Mouse (Mus musculus): ENCODE measurements around the gene Srcin1. TPM values are rescaled to one million over a fixed set of nuclear protein-coding genes. Genes with fewer than 3 reads are reported as not detected.

Gene Srcin1
- polyA plus RNA-seq, 1 experiment from 2014 or later: 2.2 TPM

DNA sequence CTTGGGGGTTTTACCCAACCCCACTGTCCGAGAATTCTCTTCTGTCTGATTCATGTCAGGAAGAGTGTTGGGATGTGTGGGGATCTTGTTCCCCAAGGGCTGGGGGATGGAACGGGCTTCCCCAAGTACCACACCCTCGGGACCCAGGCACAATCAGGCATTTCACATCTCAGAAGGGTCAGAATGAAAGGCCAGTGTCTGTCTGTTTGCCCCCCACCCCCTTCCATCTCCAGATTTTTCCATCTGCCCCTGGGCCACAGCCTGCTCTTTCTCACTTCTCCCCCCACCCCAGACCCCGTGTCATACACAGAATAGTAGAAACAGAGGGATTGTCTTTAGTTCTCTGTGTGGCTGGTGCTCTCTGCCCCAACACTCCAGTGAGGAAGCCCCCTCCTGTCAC, 32.9 kb upstream of the Srcin1 start:
- H3K27ac ChIP-seq (ENCODE audit: low read depth, low read length): no peak overlapping the region
- no peaks in the 10 kb centered on the region for H3K4me1 ChIP-seq (ENCODE audit: control insufficient read depth, insufficient read depth, low read length)
- DNase-seq (ENCODE audit: low spot score, missing footprints) (no peak), ATAC-seq (ENCODE audit: low FRiP score) (no peak)
- no peak overlapping the region for H3K4me2 ChIP-seq
- H3K9me3 ChIP-seq (ENCODE audit: control insufficient read depth, low read length): no peaks in the 10 kb centered on the region
- H3K9ac ChIP-seq (ENCODE audit: low read length): no peak overlapping the region
- H3K27me3 ChIP-seq (ENCODE audit: control insufficient read depth, insufficient read depth, low read length): no peaks in the 10 kb centered on the region
- no peaks in the 10 kb centered on the region for H3K36me3 ChIP-seq (ENCODE audit: control insufficient read depth, insufficient read depth, low read length)
- 65% methylated on average over 4 of the region's 4 CpGs for WGBS
- no peak overlapping the region for H3K4me3 ChIP-seq (ENCODE audit: low read depth, low read length)

DNA sequence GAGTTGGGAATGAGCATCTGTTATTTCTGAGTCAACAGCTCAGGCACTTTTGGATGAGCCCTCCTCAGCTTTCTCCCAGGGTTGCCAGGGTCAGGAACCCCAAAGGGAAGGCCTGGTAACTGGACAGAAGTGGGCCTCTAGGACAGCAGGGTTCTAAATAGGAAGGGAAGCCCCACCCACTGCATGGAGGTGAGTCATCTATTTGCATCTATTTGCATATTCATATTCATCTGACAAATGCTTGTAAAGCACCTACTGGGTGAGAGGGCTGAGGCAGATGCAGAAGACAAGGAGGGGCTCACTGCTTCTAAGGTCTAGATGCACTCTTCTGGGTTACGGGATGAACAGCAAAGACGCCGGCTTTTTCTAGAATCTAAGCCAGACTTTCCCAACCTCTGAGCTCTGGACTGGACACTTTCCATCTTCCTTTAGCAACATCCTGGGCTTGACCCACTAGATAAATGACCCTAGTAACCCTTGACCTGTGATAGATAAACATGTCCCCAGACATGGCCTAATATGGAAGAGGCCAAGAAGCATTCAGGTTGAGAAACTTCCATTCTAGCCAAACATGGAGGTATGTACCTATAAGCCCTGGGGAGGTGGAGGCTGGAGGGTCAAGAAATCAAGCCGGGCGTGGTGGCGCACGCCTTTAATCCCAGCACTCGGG, 31.2 kb upstream of the Srcin1 start:
- no peaks in the 10 kb centered on the region for H3K9me3 ChIP-seq (ENCODE audit: control insufficient read depth, low read length)
- H3K27me3 ChIP-seq (ENCODE audit: control insufficient read depth, insufficient read depth, low read length): no peaks in the 10 kb centered on the region
- ATAC-seq (ENCODE audit: low FRiP score) (no peak), DNase-seq (ENCODE audit: low spot score, missing footprints) (no peak)
- no peak overlapping the region for H3K9ac ChIP-seq (ENCODE audit: low read length)
- H3K27ac ChIP-seq (ENCODE audit: low read depth, low read length): no peak overlapping the region
- WGBS: 97% methylated on average over 8 of the region's 8 CpGs
- peaks cover 3% of the 10 kb centered on the region; the same call in 1 of the 2 replicates for H3K4me1 ChIP-seq (ENCODE audit: control insufficient read depth, insufficient read depth, low read length)
- H3K36me3 ChIP-seq (ENCODE audit: control insufficient read depth, insufficient read depth, low read length): no peaks in the 10 kb centered on the region
- no peak overlapping the region for H3K4me2 ChIP-seq
- H3K4me3 ChIP-seq (ENCODE audit: low read depth, low read length): no peak overlapping the region

DNA sequence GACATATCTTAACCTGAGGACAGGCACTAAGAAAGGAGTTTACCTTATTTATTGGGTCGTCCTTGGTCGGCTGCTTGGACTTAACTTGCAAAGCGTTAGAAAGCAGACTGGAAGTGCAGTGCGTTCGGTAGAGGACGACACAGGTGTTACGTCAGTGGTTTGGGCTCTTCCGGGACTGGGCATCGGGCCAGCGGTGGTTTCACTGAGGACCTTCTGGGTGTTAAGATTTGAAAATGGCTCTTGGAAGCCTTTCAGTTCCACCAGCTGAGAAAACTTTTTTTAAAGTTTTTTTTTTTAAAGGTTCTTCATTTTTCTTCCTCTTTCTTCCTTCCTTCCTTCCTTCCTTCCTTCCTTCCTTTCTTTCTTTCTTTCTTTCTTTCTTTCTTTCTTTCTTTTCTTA, 27.9 kb upstream of the Srcin1 start:
- Histone ChIP-seq H3K9me3 (ENCODE audit: control insufficient read depth, low read length) (no peaks in the 10 kb centered on the region), H3K4me1 (ENCODE audit: control insufficient read depth, insufficient read depth, low read length) (peaks cover 5% of the 10 kb centered on the region; the same call in 1 of the 2 replicates), H3K27ac (ENCODE audit: low read depth, low read length) (no peak overlapping the region), H3K27me3 (ENCODE audit: control insufficient read depth, insufficient read depth, low read length) (no peaks in the 10 kb centered on the region), H3K9ac (ENCODE audit: low read length) (no peak overlapping the region), H3K36me3 (ENCODE audit: control insufficient read depth, insufficient read depth, low read length) (no peaks in the 10 kb centered on the region), H3K4me3 (ENCODE audit: low read depth, low read length) (no peak overlapping the region), H3K4me2 (no peak overlapping the region)
- ATAC-seq (ENCODE audit: low FRiP score) (no peak), DNase-seq (ENCODE audit: low spot score, missing footprints) (no peak)
- 82% methylated on average over 10 of the region's 10 CpGs for WGBS

DNA sequence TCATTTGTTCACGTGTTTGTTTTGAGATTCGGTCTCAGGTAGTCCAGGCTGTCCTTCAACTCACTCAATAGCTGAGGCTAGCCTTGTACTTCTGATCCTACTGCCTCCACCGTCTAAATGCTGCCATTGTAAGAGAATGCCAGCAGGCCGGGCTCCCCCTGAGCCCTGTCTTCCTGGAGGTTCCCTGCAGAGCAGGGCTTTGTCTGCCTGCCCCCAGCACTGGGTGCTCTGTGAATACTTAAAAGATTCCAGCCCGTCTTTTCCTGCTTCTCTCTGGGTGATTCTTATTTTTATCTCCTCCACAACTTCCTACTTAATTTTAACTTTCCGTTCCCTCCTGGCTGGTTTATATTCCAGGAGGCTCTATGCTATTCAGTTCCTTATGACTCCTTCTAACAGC, 26.2 kb upstream of the Srcin1 start:
- Histone ChIP-seq H3K4me1 (ENCODE audit: control insufficient read depth, insufficient read depth, low read length) (peaks cover 5% of the 10 kb centered on the region; the same call in 1 of the 2 replicates), H3K36me3 (ENCODE audit: control insufficient read depth, insufficient read depth, low read length) (no peaks in the 10 kb centered on the region), H3K4me2 (no peak overlapping the region), H3K27me3 (ENCODE audit: control insufficient read depth, insufficient read depth, low read length) (no peaks in the 10 kb centered on the region), H3K9me3 (ENCODE audit: control insufficient read depth, low read length) (no peaks in the 10 kb centered on the region), H3K9ac (ENCODE audit: low read length) (no peak overlapping the region), H3K4me3 (ENCODE audit: low read depth, low read length) (no peak overlapping the region), H3K27ac (ENCODE audit: low read depth, low read length) (no peak overlapping the region)
- ATAC-seq (ENCODE audit: low FRiP score) (no peak), DNase-seq (ENCODE audit: low spot score, missing footprints) (no peak)
- 23% methylated on average over 6 of the region's 6 CpGs for WGBS

DNA sequence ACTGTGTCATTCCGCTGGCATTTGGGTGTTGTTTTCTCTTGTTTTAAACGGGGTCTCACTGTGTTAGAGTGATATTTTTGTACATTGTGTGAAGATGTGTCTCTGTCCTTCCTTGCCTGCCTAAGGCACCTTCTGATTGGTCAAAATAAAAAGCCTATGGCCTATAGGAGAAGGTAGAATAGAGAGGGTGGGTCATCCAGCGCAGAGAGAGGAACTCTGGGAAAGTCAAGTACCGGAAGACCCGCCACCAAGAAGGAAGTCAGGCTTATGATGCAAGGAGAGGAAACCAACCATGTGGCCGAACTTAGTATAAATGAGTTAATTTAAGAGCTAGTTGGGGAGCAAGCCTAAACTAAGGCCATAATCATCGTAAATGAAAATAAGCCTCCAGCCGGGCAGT, 23.1 kb upstream of the Srcin1 start:
- Histone ChIP-seq H3K9me3 (ENCODE audit: control insufficient read depth, low read length) (no peaks in the 10 kb centered on the region), H3K27me3 (ENCODE audit: control insufficient read depth, insufficient read depth, low read length) (no peaks in the 10 kb centered on the region), H3K4me3 (ENCODE audit: low read depth, low read length) (no peak overlapping the region), H3K4me1 (ENCODE audit: control insufficient read depth, insufficient read depth, low read length) (peaks cover 5% of the 10 kb centered on the region; the same call in 1 of the 2 replicates), H3K4me2 (no peak overlapping the region), H3K27ac (ENCODE audit: low read depth, low read length) (no peak overlapping the region), H3K9ac (ENCODE audit: low read length) (no peak overlapping the region), H3K36me3 (ENCODE audit: control insufficient read depth, insufficient read depth, low read length) (no peaks in the 10 kb centered on the region)
- WGBS: 87% methylated on average over 8 of the region's 8 CpGs
- DNase-seq (ENCODE audit: low spot score, missing footprints): no peak
- no peak for ATAC-seq (ENCODE audit: low FRiP score)

DNA sequence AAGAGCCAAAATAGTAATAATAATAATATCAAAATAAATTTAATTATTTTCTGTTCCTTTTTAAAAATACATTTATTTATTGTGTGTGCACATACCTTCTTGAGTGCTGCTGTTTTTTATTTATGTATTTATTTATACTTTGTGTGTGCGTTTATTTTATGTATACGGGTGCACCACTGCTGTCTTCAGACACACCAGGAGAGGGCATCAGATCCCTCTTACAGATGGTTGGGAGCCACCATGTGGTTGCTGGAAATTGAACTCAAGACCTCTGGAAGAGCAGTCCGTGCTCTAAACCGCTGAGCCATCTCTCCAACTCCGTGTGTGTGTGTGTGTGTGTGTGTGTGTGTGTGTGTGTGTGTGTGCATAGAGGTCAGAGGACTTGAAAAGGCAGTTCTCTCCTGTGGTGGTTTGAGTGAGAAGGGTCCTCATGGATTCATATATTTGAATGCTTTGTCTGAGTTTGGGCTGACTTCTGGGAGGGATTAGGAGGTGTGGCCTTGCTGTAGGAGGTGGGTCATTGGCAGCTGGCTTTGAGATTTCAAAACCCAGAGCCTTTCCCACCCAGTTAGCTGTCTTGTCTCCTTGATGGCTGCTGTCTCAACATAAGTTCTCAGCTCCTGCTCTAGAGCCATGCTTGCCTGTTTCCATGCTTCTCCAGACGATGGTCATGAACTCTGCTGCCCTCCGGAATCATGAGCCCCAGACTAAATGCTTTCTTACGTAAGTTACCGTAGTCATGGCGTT, 22.1 kb upstream of the Srcin1 start:
- WGBS: 75% methylated on average over 10 of the region's 10 CpGs
- H3K27ac ChIP-seq (ENCODE audit: low read depth, low read length): no peak overlapping the region
- no peaks in the 10 kb centered on the region for H3K27me3 ChIP-seq (ENCODE audit: control insufficient read depth, insufficient read depth, low read length)
- H3K4me2 ChIP-seq: no peak overlapping the region
- peaks cover 5% of the 10 kb centered on the region; the same call in 1 of the 2 replicates for H3K4me1 ChIP-seq (ENCODE audit: control insufficient read depth, insufficient read depth, low read length)
- no peaks in the 10 kb centered on the region for H3K9me3 ChIP-seq (ENCODE audit: control insufficient read depth, low read length)
- H3K36me3 ChIP-seq (ENCODE audit: control insufficient read depth, insufficient read depth, low read length): no peaks in the 10 kb centered on the region
- DNase-seq (ENCODE audit: low spot score, missing footprints): no peak
- no peak overlapping the region for H3K4me3 ChIP-seq (ENCODE audit: low read depth, low read length)
- no peak overlapping the region for H3K9ac ChIP-seq (ENCODE audit: low read length)
- no peak for ATAC-seq (ENCODE audit: low FRiP score)

DNA sequence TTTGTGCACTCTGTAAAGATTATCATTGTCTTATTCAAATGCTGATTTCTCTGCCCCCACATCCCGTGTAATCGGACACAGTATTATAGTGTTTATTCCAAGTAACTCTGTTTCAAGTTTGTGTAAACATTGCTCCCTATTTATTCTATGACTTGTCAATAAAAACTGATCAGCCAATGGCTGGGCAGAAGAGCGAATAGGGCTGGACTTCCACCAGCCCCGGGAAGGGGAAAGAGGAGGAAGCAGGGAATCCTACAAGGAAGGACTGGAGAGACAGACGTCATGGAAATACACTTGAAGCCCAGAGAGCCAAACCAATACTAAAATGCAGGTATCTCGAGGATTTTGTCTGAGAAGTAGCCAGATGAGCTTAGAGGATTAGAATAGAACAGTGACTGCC, 18.1 kb upstream of the Srcin1 start:
- DNase-seq (ENCODE audit: low spot score, missing footprints) (no peak), ATAC-seq (ENCODE audit: low FRiP score) (no peak)
- Histone ChIP-seq H3K36me3 (ENCODE audit: control insufficient read depth, insufficient read depth, low read length) (no peaks in the 10 kb centered on the region), H3K4me3 (ENCODE audit: low read depth, low read length) (no peak overlapping the region), H3K9ac (ENCODE audit: low read length) (no peak overlapping the region), H3K4me1 (ENCODE audit: control insufficient read depth, insufficient read depth, low read length) (peaks cover 10% of the 10 kb centered on the region), H3K9me3 (ENCODE audit: control insufficient read depth, low read length) (no peaks in the 10 kb centered on the region), H3K27me3 (ENCODE audit: control insufficient read depth, insufficient read depth, low read length) (0 out of 2 replicates have a peak, but pooled peaks cover 2% of the 10 kb centered on the region), H3K27ac (ENCODE audit: low read depth, low read length) (no peak overlapping the region), H3K4me2 (no peak overlapping the region)
- 58% methylated on average over 6 of the region's 6 CpGs for WGBS

DNA sequence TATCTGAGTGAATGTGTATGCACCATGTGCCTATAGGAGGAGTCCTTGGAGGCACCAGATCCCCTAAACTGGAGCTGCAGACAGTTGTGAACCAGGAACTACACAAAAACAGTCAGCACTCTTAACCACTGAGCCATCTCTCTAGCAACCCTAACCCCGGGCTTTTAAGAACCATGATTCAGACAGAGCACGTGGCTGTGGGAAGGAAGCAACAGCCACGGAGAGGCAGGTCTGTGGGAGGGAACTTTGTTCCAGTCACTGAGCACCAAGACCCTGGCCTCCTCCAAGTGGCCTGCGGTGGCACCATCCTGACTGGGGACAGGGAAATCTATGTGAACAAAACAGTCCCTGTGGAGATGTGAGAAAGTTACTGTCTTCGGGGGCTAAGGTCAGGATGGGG, 15.9 kb upstream of the Srcin1 start:
- no peaks in the 10 kb centered on the region for H3K9me3 ChIP-seq (ENCODE audit: control insufficient read depth, low read length)
- H3K4me3 ChIP-seq (ENCODE audit: low read depth, low read length): no peak overlapping the region
- H3K36me3 ChIP-seq (ENCODE audit: control insufficient read depth, insufficient read depth, low read length): no peaks in the 10 kb centered on the region
- H3K9ac ChIP-seq (ENCODE audit: low read length): no peak overlapping the region
- DNase-seq (ENCODE audit: low spot score, missing footprints) (no peak), ATAC-seq (ENCODE audit: low FRiP score) (no peak)
- H3K27me3 ChIP-seq (ENCODE audit: control insufficient read depth, insufficient read depth, low read length): peaks cover 2% of the 10 kb centered on the region; the same call in 1 of the 2 replicates
- H3K4me2 ChIP-seq: no peak overlapping the region
- 11% methylated on average over 5 of the region's 5 CpGs for WGBS
- H3K4me1 ChIP-seq (ENCODE audit: control insufficient read depth, insufficient read depth, low read length): peaks cover 11% of the 10 kb centered on the region
- no peak overlapping the region for H3K27ac ChIP-seq (ENCODE audit: low read depth, low read length)

DNA sequence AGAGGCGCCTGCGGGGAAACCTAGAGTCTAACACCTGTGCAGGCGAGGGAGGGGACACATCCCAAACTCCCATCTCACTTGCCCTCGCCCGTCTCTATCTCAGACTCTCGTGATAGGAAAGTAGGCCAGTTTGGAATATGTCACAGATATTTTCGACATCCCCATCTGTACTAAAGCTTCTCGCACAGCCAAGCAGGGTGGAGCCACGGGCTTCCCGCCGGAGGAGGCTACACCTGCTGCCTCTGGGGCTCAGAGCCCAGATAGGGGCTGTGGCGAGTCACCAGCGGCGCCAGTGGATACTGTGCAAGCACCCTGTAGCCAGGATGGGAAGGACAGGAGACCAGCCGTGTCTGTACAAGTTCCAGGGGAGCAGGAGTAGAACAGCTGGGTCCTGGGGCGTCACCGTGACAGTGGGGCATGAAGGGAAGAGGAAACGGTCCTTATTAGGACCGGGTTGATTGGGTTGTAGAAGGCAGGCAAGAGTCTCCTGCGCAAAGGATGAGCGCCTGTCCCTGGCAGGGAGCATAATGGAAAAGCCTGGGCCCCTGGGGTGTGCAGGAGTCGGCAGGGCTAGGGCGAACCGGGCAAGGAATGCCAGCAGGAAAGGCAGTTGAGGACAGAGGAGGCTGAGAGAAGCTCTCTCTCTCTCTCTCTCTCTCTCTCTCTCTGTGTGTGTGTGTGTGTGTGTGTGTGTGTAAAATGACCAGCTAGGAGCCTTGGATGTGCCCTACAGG, 14.4 kb upstream of the Srcin1 start:
- no peak for ATAC-seq (ENCODE audit: low FRiP score)
- no peak for DNase-seq (ENCODE audit: low spot score, missing footprints)
- Histone ChIP-seq H3K9ac (ENCODE audit: low read length) (no peak overlapping the region), H3K27ac (ENCODE audit: low read depth, low read length) (no peak overlapping the region), H3K4me2 (no peak overlapping the region), H3K36me3 (ENCODE audit: control insufficient read depth, insufficient read depth, low read length) (no peaks in the 10 kb centered on the region), H3K4me3 (ENCODE audit: low read depth, low read length) (no peak overlapping the region), H3K27me3 (ENCODE audit: control insufficient read depth, insufficient read depth, low read length) (peaks cover 2% of the 10 kb centered on the region; the same call in 1 of the 2 replicates), H3K9me3 (ENCODE audit: control insufficient read depth, low read length) (no peaks in the 10 kb centered on the region), H3K4me1 (ENCODE audit: control insufficient read depth, insufficient read depth, low read length) (peaks cover 11% of the 10 kb centered on the region)
- WGBS: 39% methylated on average over 24 of the region's 24 CpGs
